Mouse (Mus musculus) stomach, postnatal 0 days (tissue): ENCODE measurements around the gene Arntl.

Experiments
- CTCF ChIP-seq: IDR thresholded peaks from 2 replicates; pipeline ENCODE4 v1.5.1; 2016; ENCODE audit warnings: antibody characterized with exemption, low read depth, mild to moderate bottlenecking, moderate library complexity
- EP300 ChIP-seq: optimal IDR thresholded peaks from 2 replicates; pipeline ENCODE3; 2016; ENCODE audit warnings: antibody characterized with exemption

DNA sequence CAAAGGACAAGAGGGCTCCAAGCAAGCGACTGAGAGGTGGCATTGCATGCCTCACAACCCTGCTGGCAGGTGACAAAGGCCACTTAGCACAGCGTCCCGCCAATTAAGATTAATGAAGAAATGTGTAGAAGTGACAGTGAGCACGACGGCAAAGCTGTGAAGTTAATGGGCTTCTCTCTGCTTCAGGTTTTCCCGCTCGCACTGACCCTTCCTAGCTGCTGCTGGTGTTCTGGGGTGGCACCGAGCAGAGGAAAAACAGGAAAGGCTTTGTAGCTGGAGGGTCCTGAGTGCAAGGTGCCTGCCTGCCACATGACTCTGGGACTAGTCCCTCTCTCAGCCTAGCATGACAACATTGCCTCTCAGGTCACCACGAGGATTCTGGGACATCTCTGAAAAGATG is 18.7 kb upstream of the Arntl start:
- TF ChIP-seq CTCF, result no peak
- no peak for TF ChIP-seq EP300
